Mouse (Mus musculus) intestine, embryonic 15.5 days (tissue): ENCODE results near the gene Cox4i1. TPM values are rescaled to one million over a fixed set of nuclear protein-coding genes. Genes with fewer than 3 reads are reported as not detected.
A peak's percentile ranks its signal among the peaks of the same experiment; 100 is the strongest.

ENCODE experiments used
- ATAC-seq: fragments of 200-750 bp; cut with Nextera tagmentation; 2 replicates; pipeline ENCODE4 v1.8.0; 2017; ENCODE audit warnings: moderate TSS enrichment, moderate library complexity
- H3K27ac ChIP-seq: fragments of 300-500 bp; sonication (generic); 2 replicates; pipeline ENCODE4 v1.5.1; 2015; ENCODE audit warnings: mild to moderate bottlenecking, inconsistent platforms
- H3K27me3 ChIP-seq: fragments of 300-500 bp; sonication (generic); replicated peaks from 2 replicates; pipeline ENCODE4 v1.6.1; 2015; ENCODE audit warnings: inconsistent platforms
- H3K36me3 ChIP-seq: fragments of 300-500 bp; sonication (generic); 2 replicates; pipeline ENCODE4 v1.6.1; 2015; ENCODE audit warnings: inconsistent platforms
- H3K4me1 ChIP-seq: fragments of 300-500 bp; sonication (generic); replicated peaks from 2 replicates; pipeline ENCODE4 v1.6.1; 2015; ENCODE audit warnings: inconsistent platforms
- H3K4me2 ChIP-seq: fragments of 300-500 bp; sonication (generic); replicated peaks from 2 replicates; pipeline ENCODE4 v1.6.1; 2015; ENCODE audit warnings: mild to moderate bottlenecking, inconsistent platforms
- H3K4me3 ChIP-seq: fragments of 300-500 bp; sonication (generic); replicated peaks from 2 replicates; pipeline ENCODE4 v1.5.1; 2015; ENCODE audit warnings: inconsistent platforms
- H3K9ac ChIP-seq: fragments of 300-500 bp; sonication (generic); 2 replicates; pipeline ENCODE4 v1.6.1; 2015; ENCODE audit warnings: inconsistent platforms
- H3K9me3 ChIP-seq: fragments of 300-500 bp; sonication (generic); 2 replicates; pipeline ENCODE4 v1.6.1; 2016; ENCODE audit warnings: inconsistent platforms
- WGBS: fragments of 180-500 bp; shearing (Covaris S2); methylation state at CpG from one replicate; pipeline ENCODE4 v1.1.7; 2015; 5-methylcytosine and 5-hydroxymethylcytosine counted together
- polyA plus RNA-seq: library from polyadenylated mRNA; unstranded; fragments of >200 nt; fragmentation: Nextera tagmentation; extraction: Ambion mirVana; gene quantifications from 2 replicates; pipeline ENCODE4 v1.2.1, GENCODE M21; 2015

Gene Cox4i1
- polyA plus RNA-seq = 1,472 and 1,529 TPM in 2 replicates

- H3K27ac ChIP-seq = peak within 1 kb of the TSS; percentile 88
- peak within 1 kb of the TSS; percentile 82 for H3K4me2 ChIP-seq
- H3K27me3 ChIP-seq = no peaks in the 10 kb centered on the region
- H3K9ac ChIP-seq = peak within 1 kb of the TSS; percentile 96
- peak; percentile 94 for ATAC-seq
- no peaks in the 10 kb centered on the region for H3K9me3 ChIP-seq
- peaks cover 42% of the 10 kb centered on the region for H3K4me1 ChIP-seq
- WGBS = under 1% methylated on average over 95 of the region's 105 CpGs
- H3K4me3 ChIP-seq = peak within 1 kb of the TSS; percentile 91
- peaks cover 25% of the 10 kb centered on the region for H3K36me3 ChIP-seq
These were observed at the start of gene Cox4i1, which contains the start of gene Gm27021 for GRCm38 (mm10) chr8:120667561-120668373. Gene Cox4i1 (plus strand): TSS chr8:120668222. Gene Gm27021 (minus strand): TSS chr8:120668079.

GRCm38 (mm10) chr8:120619235-120620180 is 48.5 kb upstream of the Cox4i1 start:
- Histone ChIP-seq H3K27ac (no peak overlapping the region), H3K9me3 (no peaks in the 10 kb centered on the region), H3K4me1 (peaks cover 5% of the 10 kb centered on the region; the same call in 1 of the 2 replicates), H3K27me3 (no peaks in the 10 kb centered on the region; the same call in 1 of the 2 replicates), H3K4me3 (no peak overlapping the region), H3K4me2 (no peak overlapping the region), H3K36me3 (no peaks in the 10 kb centered on the region), H3K9ac (no peak overlapping the region)
- 76% methylated on average over 11 of the region's 11 CpGs for WGBS
- ATAC-seq = no peak

- H3K9ac ChIP-seq = no peak overlapping the region
- H3K4me1 ChIP-seq = peaks cover 5% of the 10 kb centered on the region; the same call in 1 of the 2 replicates
- H3K36me3 ChIP-seq = no peaks in the 10 kb centered on the region
- H3K9me3 ChIP-seq = no peaks in the 10 kb centered on the region
- H3K27me3 ChIP-seq = no peaks in the 10 kb centered on the region; the same call in 1 of the 2 replicates
- WGBS = 38% methylated on average over 7 of the region's 7 CpGs
- no peak for ATAC-seq
- no peak overlapping the region for H3K27ac ChIP-seq
- no peak overlapping the region for H3K4me2 ChIP-seq
- no peak overlapping the region for H3K4me3 ChIP-seq
These were observed 47.6 kb upstream of the Cox4i1 start for GRCm38 (mm10) chr8:120620441-120620840.

- 64% methylated on average over 14 of the region's 14 CpGs for whole genome bisulfite sequencing
- H3K27me3 ChIP-seq = no peaks in the 10 kb centered on the region; the same call in 1 of the 2 replicates
- H3K4me1 ChIP-seq = peaks cover 5% of the 10 kb centered on the region; the same call in 1 of the 2 replicates
- no peak for ATAC-seq
- no peaks in the 10 kb centered on the region for H3K36me3 ChIP-seq
- no peak overlapping the region for H3K4me3 ChIP-seq
- H3K9ac ChIP-seq = no peak overlapping the region
- no peak overlapping the region for H3K27ac ChIP-seq
- H3K9me3 ChIP-seq = no peaks in the 10 kb centered on the region
- H3K4me2 ChIP-seq = no peak overlapping the region
These were observed 45.9 kb upstream of the Cox4i1 start for GRCm38 (mm10) chr8:120622161-120622560.

- H3K4me1 ChIP-seq = peaks cover 5% of the 10 kb centered on the region; the same call in 1 of the 2 replicates
- H3K9me3 ChIP-seq = no peaks in the 10 kb centered on the region
- no peaks in the 10 kb centered on the region; the same call in 1 of the 2 replicates for H3K27me3 ChIP-seq
- no peak overlapping the region for H3K4me2 ChIP-seq
- WGBS = 59% methylated on average over 2 of the region's 2 CpGs
- H3K4me3 ChIP-seq = no peak overlapping the region
- no peak overlapping the region for H3K27ac ChIP-seq
- H3K36me3 ChIP-seq = no peaks in the 10 kb centered on the region
- 0 out of 2 replicates have a peak, but pooled peaks have one; percentile 17 for ATAC-seq
- no peak overlapping the region for H3K9ac ChIP-seq
These were observed 44.4 kb upstream of the Cox4i1 start for GRCm38 (mm10) chr8:120623608-120624007.

GRCm38 (mm10) chr8:120626461-120626860 is 41.6 kb upstream of the Cox4i1 start:
- Histone ChIP-seq H3K4me2 (no peak overlapping the region), H3K9ac (no peak overlapping the region)
- no peak for ATAC-seq

GRCm38 (mm10) chr8:120627298-120627697 is 40.7 kb upstream of the Cox4i1 start:
- 88% methylated on average over 5 of the region's 5 CpGs for WGBS
- Histone ChIP-seq H3K27me3 (no peaks in the 10 kb centered on the region; the same call in 1 of the 2 replicates), H3K36me3 (no peaks in the 10 kb centered on the region), H3K9me3 (no peaks in the 10 kb centered on the region), H3K4me3 (no peak overlapping the region), H3K27ac (no peak overlapping the region), H3K4me1 (no peaks in the 10 kb centered on the region; the same call in 1 of the 2 replicates), H3K9ac (no peak overlapping the region), H3K4me2 (no peak overlapping the region)
- no peak for ATAC-seq

More at GRCm38 (mm10) chr8:120626461-120626860, 41.6 kb upstream of the Cox4i1 start:
- Histone ChIP-seq H3K4me1 (no peaks in the 10 kb centered on the region; the same call in 1 of the 2 replicates), H3K27ac (no peak overlapping the region), H3K9me3 (no peaks in the 10 kb centered on the region), H3K4me3 (no peak overlapping the region), H3K36me3 (no peaks in the 10 kb centered on the region), H3K27me3 (no peaks in the 10 kb centered on the region; the same call in 1 of the 2 replicates)
- 63% methylated on average over 11 of the region's 11 CpGs for WGBS

GRCm38 (mm10) chr8:120630031-120630430 is 38.0 kb upstream of the Cox4i1 start:
- no peak overlapping the region for H3K9ac ChIP-seq
- 63% methylated on average over 5 of the region's 5 CpGs for WGBS
- ATAC-seq = no peak
- H3K4me3 ChIP-seq = no peak overlapping the region
- H3K4me2 ChIP-seq = no peak overlapping the region
- H3K27ac ChIP-seq = no peak overlapping the region
- H3K27me3 ChIP-seq = peaks cover 11% of the 10 kb centered on the region
- no peaks in the 10 kb centered on the region for H3K9me3 ChIP-seq
- H3K4me1 ChIP-seq = peaks cover 13% of the 10 kb centered on the region; the same call in 1 of the 2 replicates
- no peaks in the 10 kb centered on the region for H3K36me3 ChIP-seq

- Histone ChIP-seq H3K9me3 (no peaks in the 10 kb centered on the region), H3K36me3 (no peaks in the 10 kb centered on the region), H3K9ac (no peak overlapping the region), H3K27me3 (peaks cover 11% of the 10 kb centered on the region), H3K4me2 (no peak overlapping the region), H3K4me1 (peaks cover 13% of the 10 kb centered on the region; the same call in 1 of the 2 replicates), H3K4me3 (no peak overlapping the region), H3K27ac (no peak overlapping the region)
- no peak for ATAC-seq
- WGBS = 45% methylated on average over 6 of the region's 6 CpGs
These were observed 37.2 kb upstream of the Cox4i1 start for GRCm38 (mm10) chr8:120630848-120631247.

- no peak overlapping the region for H3K9ac ChIP-seq
- 80% methylated on average over 21 of the region's 21 CpGs for WGBS
These were observed 36.3 kb upstream of the Cox4i1 start for GRCm38 (mm10) chr8:120631441-120632375.

More at GRCm38 (mm10) chr8:120631441-120632375, 36.3 kb upstream of the Cox4i1 start:
- Histone ChIP-seq H3K27ac (no peak overlapping the region), H3K36me3 (no peaks in the 10 kb centered on the region), H3K9me3 (no peaks in the 10 kb centered on the region), H3K4me2 (no peak overlapping the region), H3K27me3 (peaks cover 11% of the 10 kb centered on the region), H3K4me3 (no peak overlapping the region), H3K4me1 (peaks cover 13% of the 10 kb centered on the region; the same call in 1 of the 2 replicates)
- no peak for ATAC-seq
